Mouse (Mus musculus) ES-E14 (cell line): ENCODE results near the gene Pex26. TPM values are rescaled to one million over a fixed set of nuclear protein-coding genes. Genes with fewer than 3 reads are reported as not detected.

Experiments
- DNase-seq: peaks from one replicate; pipeline ENCODE4 v3.0.0-alpha.2; 2013; ENCODE audit warnings: low read depth, low spot score
- H3K27ac ChIP-seq: 2 replicates; pipeline ENCODE4 v1.5.1; 2012; ENCODE audit warnings: low read depth, mild to moderate bottlenecking, low read length, moderate library complexity, mixed read lengths; ENCODE audit not compliant: poor library complexity, insufficient read depth, severe bottlenecking
- H3K36me3 ChIP-seq: 2 replicates; pipeline ENCODE4 v1.6.1; 2012; ENCODE audit warnings: mild to moderate bottlenecking, low read length, moderate library complexity, mixed read lengths; ENCODE audit not compliant: control insufficient read depth, poor library complexity, insufficient read depth, severe bottlenecking
- H3K4me1 ChIP-seq, 2 experiments: fragments of 150-350 bp in 1 of 2; sonication (generic) in 1 of 2; 2 replicates each; pipeline ENCODE4 v1.6.1; 2012; ENCODE audit warnings: low read length in 2 of 2, mild to moderate bottlenecking in 1 of 2, mixed read lengths in 1 of 2; ENCODE audit not compliant: control insufficient read depth in 2 of 2, insufficient read depth in 2 of 2, poor library complexity in 1 of 2
- H3K4me3 ChIP-seq, 2 experiments: fragments of 150-350 bp in 1 of 2; sonication (generic) in 1 of 2; 2 replicates each; pipeline ENCODE4 v1.5.1; 2012; ENCODE audit warnings: low read length in 2 of 2, low read depth in 1 of 2, mild to moderate bottlenecking in 1 of 2, mixed read lengths in 1 of 2; ENCODE audit not compliant: insufficient read depth in 1 of 2, poor library complexity in 1 of 2, severe bottlenecking in 1 of 2
- H3K9ac ChIP-seq: 2 replicates; pipeline ENCODE4 v1.6.1; 2012; ENCODE audit warnings: low read depth, mild to moderate bottlenecking, low read length, mixed read lengths; ENCODE audit not compliant: poor library complexity, insufficient read depth, severe bottlenecking
- H3K9me3 ChIP-seq: fragments of 150-350 bp; sonication (generic); 2 replicates; pipeline ENCODE4 v1.6.1; 2012; ENCODE audit warnings: low read depth, mild to moderate bottlenecking, low read length; ENCODE audit not compliant: control insufficient read depth, insufficient read depth
- CHD2 ChIP-seq: IDR thresholded peaks from 2 replicates; pipeline ENCODE4 v1.6.1; 2014; ENCODE audit warnings: mild to moderate bottlenecking, low read depth, low read length, inconsistent platforms
- HCFC1 ChIP-seq: IDR thresholded peaks from 2 replicates; pipeline ENCODE4 v1.6.1; 2012; ENCODE audit warnings: low read length, inconsistent platforms, borderline replicate concordance; ENCODE audit not compliant: insufficient read depth
- MAFK ChIP-seq: IDR thresholded peaks from 2 replicates; pipeline ENCODE4 v1.6.1; 2014; ENCODE audit warnings: mild to moderate bottlenecking, low read depth, low read length, inconsistent platforms; ENCODE audit not compliant: insufficient read depth
- ZC3H11A ChIP-seq: IDR thresholded peaks from 2 replicates; pipeline ENCODE4 v1.6.1; 2012; ENCODE audit warnings: low read depth, mild to moderate bottlenecking, inconsistent platforms, low read length, borderline replicate concordance
- ZNF384 ChIP-seq: IDR thresholded peaks from 2 replicates; pipeline ENCODE4 v1.6.1; 2012; ENCODE audit warnings: low read depth, low read length, inconsistent platforms
- in situ Hi-C, 2 experiments: fragments of 600-800 bp; cut with MboI; formaldehyde crosslinking; loops; one replicate each; pipeline ENCODE4 v1.15.1; 2025; ENCODE audit warnings: low sequenced_read_pairs in 2 of 2, inconsistent platforms in 1 of 2; ENCODE audit not compliant: unreplicated experiment in 2 of 2
- total RNA-seq: library from RNA; depleted of rRNA; stranded (reverse); fragments of 300-350 nt; gene quantifications from 2 replicates; pipeline ENCODE4 v1.2.3, GENCODE M21; 2012

The Pex26 gene
- total RNA-seq, 1 experiment, result 6.6 TPM

GRCm38 (mm10) chr6:121159616-121160015 is 23.9 kb upstream of the Pex26 start:
- in situ Hi-C loops, result no loop called here
- Histone ChIP-seq H3K4me3 (no peak overlapping the region), H3K36me3 (no peaks in the 10 kb centered on the region), H3K4me1 (no peaks in the 10 kb centered on the region), H3K9me3 (no peaks in the 10 kb centered on the region), H3K27ac (no peak overlapping the region), H3K9ac (no peak overlapping the region)
- TF ChIP-seq ZNF384 (no peak), MAFK (no peak), ZC3H11A (no peak), HCFC1 (no peak), CHD2 (no peak)
- DNase-seq, result no peak

- Histone ChIP-seq H3K9ac (no peak overlapping the region), H3K36me3 (no peaks in the 10 kb centered on the region), H3K4me3 (no peak overlapping the region), H3K4me1 (no peaks in the 10 kb centered on the region), H3K27ac (no peak overlapping the region), H3K9me3 (no peaks in the 10 kb centered on the region)
- TF ChIP-seq CHD2 (no peak), ZC3H11A (no peak), ZNF384 (no peak)
- DNase-seq, result no peak
- in situ Hi-C loops, result no loop called here
These were observed 23.3 kb upstream of the Pex26 start for GRCm38 (mm10) chr6:121160126-121160525.

- H3K9ac ChIP-seq, result no peak overlapping the region
- no peaks in the 10 kb centered on the region for H3K9me3 ChIP-seq
- TF ChIP-seq MAFK, result no peak
- no peak for TF ChIP-seq ZNF384
- no peak for TF ChIP-seq ZC3H11A
- TF ChIP-seq CHD2, result no peak
- TF ChIP-seq HCFC1, result no peak
- no peak overlapping the region for H3K27ac ChIP-seq
- in situ Hi-C loops, result no loop called here
- H3K4me3 ChIP-seq, result no peak overlapping the region
- H3K4me1 ChIP-seq, result no peaks in the 10 kb centered on the region; a peak in 1 of 4 replicates
- no peak for DNase-seq
- H3K36me3 ChIP-seq, result no peaks in the 10 kb centered on the region
These were observed 20.9 kb upstream of the Pex26 start for GRCm38 (mm10) chr6:121162616-121163015.

- DNase-seq, result no peak
- H3K9ac ChIP-seq, result no peak overlapping the region
- no peaks in the 10 kb centered on the region for H3K9me3 ChIP-seq
- H3K4me1 ChIP-seq, result no peaks in the 10 kb centered on the region; a peak in 1 of 4 replicates
- H3K27ac ChIP-seq, result no peak overlapping the region
- TF ChIP-seq ZC3H11A, result no peak
- no peak for TF ChIP-seq ZNF384
- in situ Hi-C loops, result no loop called here
- H3K36me3 ChIP-seq, result no peaks in the 10 kb centered on the region
- no peak overlapping the region for H3K4me3 ChIP-seq
These were observed 17.3 kb upstream of the Pex26 start for GRCm38 (mm10) chr6:121166098-121166552.

GRCm38 (mm10) chr6:121167381-121167975 is 16.0 kb upstream of the Pex26 start:
- no peak for DNase-seq
- Histone ChIP-seq H3K9me3 (no peaks in the 10 kb centered on the region), H3K4me1 (no peaks in the 10 kb centered on the region; a peak in 1 of 4 replicates), H3K9ac (peak overlapping the region; percentile 36; the same call in 1 of the 2 replicates), H3K27ac (no peak overlapping the region), H3K36me3 (no peaks in the 10 kb centered on the region), H3K4me3 (peak overlapping the region in 1 of 2 experiments; percentile 43; a peak in 3 of 4 replicates)
- in situ Hi-C loops, result no loop called here
- TF ChIP-seq MAFK, result no peak
- no peak for TF ChIP-seq ZC3H11A
- no peak for TF ChIP-seq ZNF384
- no peak for TF ChIP-seq CHD2
- no peak for TF ChIP-seq HCFC1
